Mouse (Mus musculus): ENCODE measurements around the gene Gm37240.

DNA sequence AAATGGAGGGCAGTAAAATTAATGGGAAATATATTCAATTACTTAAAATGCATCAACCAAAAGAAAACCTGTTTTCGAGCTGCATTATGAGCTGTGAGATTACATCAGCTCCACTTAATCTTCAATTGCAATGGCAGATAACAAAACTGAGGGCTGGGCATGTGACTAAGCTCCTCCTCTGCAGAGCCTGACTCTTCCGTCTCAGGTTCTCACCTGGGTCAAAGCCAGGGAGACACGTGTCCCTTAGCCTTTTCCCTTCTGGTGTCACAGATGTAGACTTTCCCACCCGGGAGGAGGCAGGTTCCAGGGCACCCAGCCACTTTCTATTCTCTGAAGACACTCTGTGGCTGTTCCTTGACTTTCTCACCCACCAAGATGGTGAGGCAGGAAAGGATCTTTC is 58.3 kb downstream of the Gm37240 start:
- TF ChIP-seq CTCF (IDR thresholded peaks at IDR 0.05; ENCODE audit: low read depth, low read length) (no peak), POLR2A (IDR thresholded peaks at IDR 0.05; ENCODE audit: borderline replicate concordance, low read depth, low read length) (no peak)

Measured in bone marrow macrophage, adult 2 months (primary cell).